Mouse (Mus musculus) left cerebral cortex, postnatal 14 days (tissue): ENCODE measurements around the gene Stard7. TPM values are rescaled to one million over a fixed set of nuclear protein-coding genes. Genes with fewer than 3 reads are reported as not detected.

Experiments
- DNase-seq, 2 experiments: peaks; one replicate each; pipeline ENCODE4 v3.0.0; 2021 to 2022; ENCODE audit warnings: low spot score in 2 of 2, mixed read lengths in 1 of 2
- intact Hi-C: fragments of 180-260 bp; cut with DNase I; formaldehyde crosslinking; loops from one replicate; pipeline ENCODE4 v1.15.1; 2025
- long read RNA-seq, 2 experiments: library from polyadenylated mRNA; stranded (forward); transcript quantifications; one replicate each; pipeline ENCODE4 v2.0.0; 2021
- total RNA-seq, 2 experiments: library from RNA; stranded (reverse); gene quantifications; 2 replicates each; pipeline ENCODE4 v1.2.3; 2021

The Stard7 gene
- 100 to 1,000 TPM; 156 to 174 TPM for total RNA-seq
- long read RNA-seq, experiment 1, transcript Stard7-202 (8 exons, 3,116 nt), result major isoform, 275 of 322 reads
- long read RNA-seq, experiment 1, partial matches to known transcripts, result 32 of 322 reads
- long read RNA-seq, experiment 1, other reads (novel, unspliced or antisense), result 7 of 322 reads
- long read RNA-seq, experiment 2, transcript Stard7-202 (8 exons, 3,116 nt), result major isoform, 239 of 269 reads
- long read RNA-seq, experiment 2, partial matches to known transcripts, result 15 of 269 reads
- long read RNA-seq, experiment 2, other reads (novel, unspliced or antisense), result 12 of 269 reads

GRCm38 (mm10) chr2:127269491-127270299, at the start of gene Stard7:
Gene Stard7, plus strand, starts transcription at chr2:127270218.
- intact Hi-C loops, result no loop called here
- peak; percentile 96 to 97 for DNase-seq

DNA sequence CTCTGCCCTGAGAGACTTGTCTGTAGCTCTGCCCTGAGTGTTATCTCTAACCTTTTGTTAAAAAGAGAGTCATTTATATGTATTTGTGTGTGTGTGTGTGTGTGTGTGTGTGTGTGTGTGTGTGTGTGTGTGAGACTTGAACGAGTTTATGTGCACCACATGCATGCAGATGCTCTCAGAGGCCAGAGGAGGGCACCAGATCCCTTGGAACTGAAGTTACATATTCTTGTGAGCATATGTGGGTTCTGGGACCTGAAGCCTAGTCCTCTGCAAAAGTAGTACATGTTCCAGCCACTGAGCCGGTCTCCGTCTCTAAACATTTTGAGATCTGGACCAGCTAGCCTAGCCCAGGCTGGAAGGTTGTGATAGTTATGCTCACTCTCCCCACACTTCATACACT, 44.8 kb upstream of the Stard7 start:
- intact Hi-C loops, result no loop called here

DNA sequence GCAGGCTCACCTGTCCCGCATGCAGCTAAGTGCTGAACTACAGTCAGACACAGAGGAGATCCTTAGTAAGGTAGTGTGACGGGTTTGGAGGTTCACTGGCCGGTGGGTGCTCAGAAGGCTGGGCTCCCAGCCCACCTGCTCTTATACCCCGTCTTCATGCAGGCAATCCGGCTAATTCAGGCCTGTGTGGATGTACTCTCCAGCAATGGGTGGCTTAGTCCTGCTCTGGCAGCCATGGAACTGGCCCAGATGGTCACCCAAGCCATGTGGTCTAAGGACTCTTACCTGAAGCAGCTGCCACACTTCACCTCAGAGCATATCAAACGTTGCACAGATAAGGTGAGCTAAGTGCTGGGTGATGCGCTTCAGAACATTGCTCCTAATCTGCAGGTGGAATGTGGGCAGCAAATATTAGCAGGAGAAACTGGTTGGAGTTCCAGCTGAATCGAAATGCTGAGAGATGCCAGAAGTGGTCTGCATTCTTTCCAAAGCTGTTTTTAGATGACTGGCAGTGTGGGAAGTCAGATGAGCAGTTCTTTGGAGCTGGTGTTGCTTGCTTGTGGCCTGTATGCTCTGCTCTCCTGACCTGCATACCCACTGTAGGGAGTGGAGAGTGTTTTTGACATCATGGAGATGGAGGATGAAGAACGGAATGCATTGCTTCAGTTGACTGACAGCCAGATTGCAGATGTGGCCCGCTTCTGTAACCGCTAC, 32.0 kb upstream of the Stard7 start:
- intact Hi-C loops, result loop anchor here (10.0 kb wide), 1 partner anchor 323 kb away; no protein-coding TSS in a partner anchor
- no peak for DNase-seq

More for the DNA sequence above, 44.8 kb upstream of the Stard7 start:
- DNase-seq, result no peak

DNA sequence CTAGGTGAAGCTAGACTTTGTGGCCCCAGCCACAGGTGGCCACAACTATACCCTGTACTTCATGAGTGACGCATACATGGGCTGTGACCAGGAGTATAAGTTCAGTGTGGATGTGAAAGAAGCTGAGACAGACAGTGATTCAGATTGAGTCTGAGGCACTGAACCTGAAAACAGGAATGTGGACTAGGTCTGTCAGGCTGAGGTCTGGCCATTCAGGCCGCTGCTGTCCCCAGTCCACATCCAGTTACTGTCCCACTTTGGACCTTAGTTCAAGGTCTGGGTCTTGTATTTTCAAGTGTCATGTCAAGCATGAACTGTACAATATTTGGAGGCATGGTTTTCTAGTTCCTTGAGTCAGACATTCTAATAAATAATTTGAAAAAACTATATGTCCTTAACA, 30.0 kb upstream of the Stard7 start:
- intact Hi-C loops, result no loop called here
- DNase-seq, result no peak

- DNase-seq, result peak; percentile 98
- intact Hi-C loops, result loop anchor here (5.0 kb wide), 1 partner anchor 95 kb away; no protein-coding TSS in a partner anchor
These were observed 22.3 kb upstream of the Stard7 start, which contains the start of the genes Ciao1 and Tmem127 for GRCm38 (mm10) chr2:127247592-127248333. Gene Ciao1, minus strand, starts transcription at chr2:127247816. Gene Tmem127, plus strand, starts transcription at chr2:127247908.

DNA sequence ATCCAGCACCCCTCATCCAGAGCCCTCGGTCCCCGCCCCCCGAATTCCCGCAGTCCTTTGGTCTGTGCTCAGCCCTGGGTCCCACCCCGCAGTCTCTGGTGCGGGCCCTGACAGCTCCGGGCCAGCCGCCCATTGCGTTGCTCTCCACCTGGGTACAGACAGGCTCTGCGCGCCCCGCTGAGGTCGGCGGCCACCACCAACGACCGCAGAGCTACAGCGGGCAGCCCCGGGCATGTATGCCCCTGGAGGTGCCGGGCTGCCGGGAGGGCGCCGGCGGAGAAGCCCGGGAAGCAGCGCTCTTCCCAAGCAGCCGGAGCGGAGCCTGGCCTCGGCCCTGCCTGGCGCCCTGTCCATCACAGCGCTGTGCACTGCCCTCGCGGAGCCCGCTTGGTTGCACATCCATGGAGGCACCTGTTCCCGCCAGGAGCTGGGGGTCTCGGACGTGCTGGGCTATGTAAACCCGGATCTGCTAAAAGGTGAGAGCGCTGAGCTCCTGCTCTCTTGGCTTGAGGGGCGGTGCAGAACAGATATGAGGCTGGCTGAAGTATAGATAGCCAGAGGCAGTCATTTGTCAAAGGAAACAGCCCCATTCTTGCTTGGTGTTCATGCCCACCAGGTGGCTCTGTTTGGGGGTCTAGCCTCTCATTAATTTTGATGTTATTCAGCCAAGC, 21.5 kb upstream of the Stard7 start:
- intact Hi-C loops, result loop anchor here (5.0 kb wide), 1 partner anchor 94 kb away; no protein-coding TSS in a partner anchor
- DNase-seq, result peak; percentile 33 to 40

DNA sequence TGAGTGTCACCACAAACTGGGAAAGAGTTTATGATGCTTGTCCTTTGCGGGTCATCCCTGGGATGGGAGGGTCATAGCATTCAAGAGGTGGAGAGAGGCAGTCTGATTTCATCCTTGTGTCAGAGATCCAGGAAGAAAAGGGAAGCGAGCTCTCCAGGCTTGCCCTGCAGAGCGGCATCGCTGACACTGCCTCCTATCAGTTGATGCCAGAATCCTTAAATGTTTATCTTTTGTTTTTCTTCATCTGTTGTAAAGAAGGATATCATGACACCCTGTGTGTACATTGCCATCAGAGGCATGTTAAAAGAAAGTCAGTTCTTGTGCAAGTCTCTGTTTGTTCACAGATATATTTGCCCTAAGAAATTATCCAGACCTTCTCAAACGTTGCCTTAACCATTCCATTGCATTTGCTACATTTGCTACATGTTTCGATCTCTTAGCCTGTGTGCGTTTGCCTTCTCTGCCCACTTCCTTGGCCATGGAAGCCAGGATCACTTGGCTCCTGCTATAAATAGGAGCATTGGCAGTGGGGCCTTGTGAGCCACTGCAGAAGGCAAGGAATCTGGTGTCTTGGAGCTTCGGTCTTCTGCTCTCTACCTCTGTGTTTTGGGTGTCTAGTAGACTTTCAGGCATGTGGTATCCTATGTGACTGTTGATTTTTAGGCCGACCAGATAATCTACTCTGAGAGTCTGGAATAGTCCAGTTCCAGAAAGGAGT, 19.6 kb upstream of the Stard7 start:
- intact Hi-C loops, result no loop called here
- no peak for DNase-seq

- no peak for DNase-seq
- intact Hi-C loops, result no loop called here
These were observed 18.6 kb upstream of the Stard7 start for GRCm38 (mm10) chr2:127251457-127251856.

DNA sequence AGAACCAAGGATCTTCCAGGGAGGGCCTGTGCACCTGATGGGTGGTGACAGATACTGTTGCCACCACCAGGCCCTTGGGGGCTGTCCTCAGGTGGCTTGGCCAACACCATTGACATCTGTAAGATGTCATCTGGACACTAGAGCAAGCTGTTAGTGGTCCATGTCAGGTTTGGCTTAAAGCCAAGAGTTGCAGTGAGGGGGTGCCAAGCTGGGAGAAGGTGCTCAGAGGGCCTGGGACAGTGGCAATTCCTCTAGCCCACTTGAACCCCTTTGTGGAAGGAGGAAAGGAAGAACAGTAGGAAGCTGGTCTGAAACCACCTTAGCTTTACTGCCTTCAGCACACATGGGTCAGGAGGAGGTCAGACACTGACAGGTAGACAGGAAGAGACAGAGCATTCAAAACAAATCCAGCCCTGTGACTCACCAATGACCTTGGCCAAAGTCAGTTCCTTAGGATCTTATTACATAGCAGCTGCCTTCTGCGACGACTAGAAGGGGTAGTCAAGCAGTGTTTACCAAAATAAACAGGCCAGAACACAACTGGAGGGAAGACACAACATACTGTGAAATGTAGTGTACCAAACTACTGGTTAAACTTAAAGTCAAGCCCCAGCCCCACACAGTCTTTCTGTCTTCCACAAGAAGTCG, 18.0 kb upstream of the Stard7 start:
- DNase-seq, result no peak
- intact Hi-C loops, result no loop called here

DNA sequence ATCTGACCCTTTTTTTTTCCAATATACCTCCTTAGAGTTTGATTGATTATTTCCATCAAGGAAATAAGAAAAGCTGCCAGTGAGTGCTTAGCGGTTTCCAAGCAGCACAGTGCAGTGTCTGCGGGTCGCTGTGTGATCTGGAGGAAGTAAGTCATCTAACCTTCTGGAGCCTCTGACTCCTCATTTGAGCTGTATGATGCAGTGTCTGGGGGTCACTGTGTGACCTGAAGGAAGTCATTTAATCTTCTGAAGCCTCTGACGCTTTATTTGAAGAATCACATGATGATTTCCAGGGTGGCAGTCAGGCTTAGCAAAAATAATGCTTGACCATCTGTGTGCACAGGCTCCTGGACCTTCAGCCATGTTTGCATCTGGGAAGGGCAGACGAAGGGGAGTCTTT, 17.2 kb upstream of the Stard7 start:
- intact Hi-C loops, result no loop called here
- no peak for DNase-seq

- no peak for DNase-seq
- intact Hi-C loops, result no loop called here
These were observed 15.3 kb upstream of the Stard7 start for GRCm38 (mm10) chr2:127254604-127255134.

DNA sequence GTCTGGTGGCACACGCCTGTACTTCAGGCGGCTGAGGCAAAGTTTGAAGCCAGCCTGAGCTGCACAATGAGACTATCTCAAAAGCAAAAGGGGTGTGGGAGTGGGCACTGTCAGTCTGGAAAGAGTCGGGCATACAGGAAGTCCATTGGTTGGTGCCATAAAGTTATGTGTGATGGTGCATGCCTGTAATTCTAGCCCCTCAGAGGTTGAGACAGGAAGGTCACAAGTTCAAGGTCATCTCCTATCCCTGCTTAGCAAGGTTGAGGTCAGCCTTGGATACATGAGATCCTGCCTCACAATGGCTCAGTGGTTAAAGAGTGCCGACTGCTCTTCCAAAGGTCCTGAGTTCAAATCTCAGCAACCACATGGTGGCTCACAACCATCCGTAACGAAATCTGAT, 14.7 kb upstream of the Stard7 start:
- intact Hi-C loops, result no loop called here
- no peak for DNase-seq

DNA sequence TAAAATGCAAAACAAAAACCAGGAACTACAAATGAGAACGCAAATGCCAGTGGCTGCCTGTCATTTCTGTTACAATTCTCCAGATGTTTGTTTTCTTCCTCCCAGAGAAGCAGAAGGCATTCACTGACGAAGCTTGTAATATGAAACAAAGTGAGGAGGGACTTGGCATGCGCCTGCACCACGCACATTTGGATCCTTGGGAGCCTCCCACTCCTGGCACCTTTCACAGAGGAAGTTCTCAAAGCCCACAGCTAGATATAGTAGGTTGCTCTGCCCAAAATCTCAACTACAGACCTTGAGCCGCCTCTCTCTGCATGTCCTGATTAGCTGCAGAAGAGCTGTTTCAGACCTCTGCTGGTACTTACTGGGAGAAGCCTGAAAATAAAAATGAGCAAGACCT, 10.7 kb upstream of the Stard7 start:
- DNase-seq, result no peak
- intact Hi-C loops, result no loop called here

DNA sequence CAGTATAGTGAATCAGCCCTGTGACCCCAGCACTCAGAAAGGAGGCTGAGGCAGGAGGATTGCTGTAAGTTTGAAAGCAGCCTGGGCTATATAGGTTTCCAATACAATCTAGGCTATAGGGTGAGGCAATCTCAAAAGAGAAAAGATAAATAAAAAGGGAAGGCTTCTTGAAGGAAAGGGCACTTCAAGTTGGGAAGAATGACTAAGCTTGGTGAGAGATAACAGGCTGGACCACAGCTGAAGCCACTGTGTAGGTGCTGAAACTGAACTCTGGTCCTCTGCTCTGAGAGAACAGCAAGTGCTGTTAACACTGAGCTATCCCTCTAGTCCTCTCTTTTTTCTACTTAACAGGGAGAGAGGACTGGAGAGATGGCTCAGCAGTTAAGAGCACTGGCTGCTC, 7.5 kb upstream of the Stard7 start:
- intact Hi-C loops, result no loop called here
- DNase-seq, result no peak

- intact Hi-C loops, result no loop called here
- no peak for DNase-seq
These were observed 2.2 kb upstream of the Stard7 start for GRCm38 (mm10) chr2:127267854-127268253.

DNA sequence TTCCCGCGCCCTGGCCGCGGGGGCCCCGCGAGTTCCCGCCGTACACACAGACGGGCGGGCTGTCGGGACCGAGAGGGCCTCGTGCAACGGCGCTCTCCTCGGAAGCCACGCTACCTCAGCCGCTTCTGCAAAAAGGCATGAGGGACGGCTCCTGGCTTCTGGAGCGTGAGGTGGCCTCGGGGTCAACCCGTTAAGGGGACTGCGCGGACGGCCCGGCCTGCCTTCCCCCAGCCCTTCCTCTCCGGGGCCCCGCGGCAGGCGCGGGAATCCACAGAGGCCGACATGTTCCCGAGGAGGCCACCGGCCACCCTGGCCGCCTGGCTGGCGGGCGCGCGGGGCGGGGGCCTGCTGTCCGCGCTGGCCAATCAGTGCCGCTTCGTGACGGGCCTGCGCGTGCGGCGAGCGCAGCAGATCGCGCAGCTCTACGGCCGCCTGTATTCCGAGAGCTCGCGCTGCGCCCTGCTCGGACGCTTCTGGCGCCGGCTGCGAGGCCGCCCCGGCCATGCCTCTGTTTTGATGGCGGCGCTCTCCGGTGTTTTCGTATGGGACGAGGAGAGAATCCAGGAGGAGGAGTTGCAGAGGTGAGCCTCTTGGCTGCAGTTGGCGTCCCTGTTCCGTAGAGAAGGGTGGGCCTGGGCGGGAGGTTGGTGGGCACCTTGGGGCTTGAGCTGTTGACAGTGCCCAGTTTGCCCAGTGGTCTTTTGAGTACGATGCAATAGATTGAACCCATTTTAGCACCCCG, 453 bp downstream of the Stard7 start:
- DNase-seq, result peak; percentile 86 to 89
- intact Hi-C loops, result no loop called here

GRCm38 (mm10) chr2:127271042-127271515, 1.1 kb downstream of the Stard7 start:
- DNase-seq, result peak; percentile 48 to 72
- intact Hi-C loops, result no loop called here
